Mouse (Mus musculus) stomach, postnatal 0 days (tissue): ENCODE data around the gene Ina.

Experiments used
- CTCF ChIP-seq: IDR thresholded peaks from 2 replicates; pipeline ENCODE4 v1.5.1; 2016; ENCODE audit warnings: antibody characterized with exemption, low read depth, mild to moderate bottlenecking, moderate library complexity
- EP300 ChIP-seq: optimal IDR thresholded peaks from 2 replicates; pipeline ENCODE3; 2016; ENCODE audit warnings: antibody characterized with exemption

DNA sequence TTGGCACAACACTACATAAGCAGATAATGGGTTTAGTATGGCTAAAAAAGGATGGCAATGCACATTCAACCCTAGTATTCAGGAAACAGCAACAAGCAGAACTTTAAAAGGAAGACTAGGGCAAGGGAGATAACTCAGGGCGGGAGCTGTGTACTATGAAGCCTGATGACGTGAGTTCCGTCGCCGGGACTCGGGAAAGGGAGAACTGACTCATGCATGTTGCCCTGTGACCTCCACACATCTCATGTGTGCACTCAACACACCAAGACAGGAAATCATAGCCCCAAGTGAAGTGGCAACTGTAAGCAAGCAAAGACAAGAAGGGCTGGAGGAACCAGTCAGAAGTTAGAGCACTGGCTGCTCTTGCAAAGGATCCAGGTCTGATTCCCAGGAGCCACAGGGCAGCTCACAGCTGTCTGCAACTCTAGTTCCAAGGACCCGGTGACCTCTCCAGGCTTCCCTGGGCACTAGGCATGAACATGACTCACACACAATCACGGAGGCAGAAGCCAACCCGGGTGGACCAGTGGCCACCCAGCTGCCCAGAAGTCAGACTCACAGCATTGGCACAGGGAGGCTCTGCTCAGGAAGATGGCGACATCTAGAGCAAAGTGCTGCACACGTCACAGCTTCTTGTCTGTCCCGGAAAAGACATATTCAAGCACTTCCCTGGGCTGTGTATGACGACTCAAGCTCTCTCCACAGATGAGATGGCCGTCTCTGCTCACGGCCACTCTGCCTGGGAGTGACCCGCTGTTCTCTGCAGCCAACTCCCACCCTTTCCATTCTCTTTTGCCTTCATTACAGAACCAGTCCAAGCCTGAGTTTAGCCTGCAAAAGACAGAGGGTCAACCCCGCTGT is 35.3 kb upstream of the Ina start:
- TF ChIP-seq CTCF (peak; percentile 25; the same call in 1 of the 2 replicates), EP300 (no peak)
